Mouse (Mus musculus): ENCODE data around the gene Clns1a. TPM values are rescaled to one million over a fixed set of nuclear protein-coding genes. Genes with fewer than 3 reads are reported as not detected.

The Clns1a gene
- total and polyA plus RNA-seq, 2 experiments from 2014 or later, result 107 to 178 TPM

GRCm38 (mm10) chr7:97737256-97737637, 40.8 kb downstream of the Clns1a start:
- H3K4me2 ChIP-seq (ENCODE audit: low read depth), result peak overlapping the region; percentile 97
- no peak for TF ChIP-seq CTCF (IDR thresholded peaks at IDR 0.05; ENCODE audit: low read depth)
- H3K9ac ChIP-seq, result peak overlapping the region; percentile 64
- no peaks in the 10 kb centered on the region for H3K36me3 ChIP-seq (ENCODE audit: insufficient read depth)
- no peak overlapping the region for H3K27ac ChIP-seq (ENCODE audit: low read depth, low read length)
- ATAC-seq, result no peak
- peaks cover 3% of the 10 kb centered on the region; the same call in 1 of the 2 replicates for H3K4me1 ChIP-seq (ENCODE audit: insufficient read depth)
- no peaks in the 10 kb centered on the region; the same call in none of the 2 replicates for H3K27me3 ChIP-seq (ENCODE audit: insufficient read depth, low read length)
- H3K4me3 ChIP-seq (ENCODE audit: low read depth, low read length), result peak overlapping the region; percentile 80
- WGBS, result 6% methylated on average over 12 of the region's 12 CpGs
- no peaks in the 10 kb centered on the region for H3K9me3 ChIP-seq (ENCODE audit: low read length)
- no peak for DNase-seq

- no peak within 1 kb of the TSS for H3K27ac ChIP-seq (ENCODE audit: low read depth, low read length)
- H3K36me3 ChIP-seq (ENCODE audit: insufficient read depth), result no peaks in the 10 kb centered on the region
- H3K4me3 ChIP-seq (ENCODE audit: low read depth, low read length), result peak within 1 kb of the TSS; percentile 80
- no peaks in the 10 kb centered on the region for H3K9me3 ChIP-seq (ENCODE audit: low read length)
- H3K9ac ChIP-seq, result peak within 1 kb of the TSS; percentile 64
- no peak for TF ChIP-seq CTCF (IDR thresholded peaks at IDR 0.05; ENCODE audit: low read depth)
- no peaks in the 10 kb centered on the region; the same call in none of the 2 replicates for H3K27me3 ChIP-seq (ENCODE audit: insufficient read depth, low read length)
- DNase-seq (peak; percentile 79), ATAC-seq (peak; percentile 92)
- WGBS, result 2% methylated on average over 54 of the region's 64 CpGs
- H3K4me1 ChIP-seq (ENCODE audit: insufficient read depth), result peaks cover 3% of the 10 kb centered on the region; the same call in 1 of the 2 replicates
- H3K4me2 ChIP-seq (ENCODE audit: low read depth), result peak within 1 kb of the TSS; percentile 97
These were observed 41.4 kb downstream of the Clns1a start, which contains the start of gene Aqp11 for GRCm38 (mm10) chr7:97737638-97738456. Gene Aqp11, minus strand, starts transcription at chr7:97738289.

GRCm38 (mm10) chr7:97740948-97741347, 44.5 kb downstream of the Clns1a start:
- no peaks in the 10 kb centered on the region for H3K9me3 ChIP-seq (ENCODE audit: low read length)
- no peak overlapping the region for H3K9ac ChIP-seq
- peaks cover 3% of the 10 kb centered on the region; the same call in 1 of the 2 replicates for H3K4me1 ChIP-seq (ENCODE audit: insufficient read depth)
- TF ChIP-seq CTCF (IDR thresholded peaks at IDR 0.05; ENCODE audit: low read depth), result no peak
- no peak overlapping the region for H3K4me2 ChIP-seq (ENCODE audit: low read depth)
- no peak for DNase-seq
- H3K27me3 ChIP-seq (ENCODE audit: insufficient read depth, low read length), result no peaks in the 10 kb centered on the region; the same call in none of the 2 replicates
- ATAC-seq, result no peak
- no peaks in the 10 kb centered on the region for H3K36me3 ChIP-seq (ENCODE audit: insufficient read depth)
- 52% methylated on average over 10 of the region's 10 CpGs for WGBS
- H3K27ac ChIP-seq (ENCODE audit: low read depth, low read length), result no peak overlapping the region
- H3K4me3 ChIP-seq (ENCODE audit: low read depth, low read length), result no peak overlapping the region

DNA sequence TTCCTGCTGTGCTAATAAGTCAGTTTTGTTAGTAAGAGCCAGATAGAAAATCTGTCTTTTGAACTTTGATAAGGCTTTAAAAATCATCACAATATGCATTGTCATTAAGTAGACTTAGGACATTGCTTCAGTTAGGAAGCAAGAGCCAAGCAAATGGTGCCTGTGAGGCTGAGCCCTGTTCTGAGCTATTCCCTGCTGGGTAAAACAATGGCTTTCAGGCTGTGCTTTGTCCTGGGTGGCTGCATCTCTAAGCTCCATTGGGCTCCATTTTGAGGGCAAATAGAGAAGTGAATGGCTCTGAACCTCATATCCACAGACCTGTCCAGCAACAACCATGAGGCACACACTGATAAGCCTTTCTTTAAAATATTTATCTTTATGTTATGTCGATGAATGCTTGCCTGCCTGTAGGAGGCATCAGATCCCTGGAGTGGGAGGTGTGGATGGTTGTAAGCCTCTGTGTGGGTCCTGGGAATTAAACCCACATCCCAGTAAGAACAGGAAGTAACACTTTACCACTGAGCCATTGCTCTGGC, 45.4 kb downstream of the Clns1a start:
- H3K36me3 ChIP-seq (ENCODE audit: insufficient read depth), result no peaks in the 10 kb centered on the region
- H3K4me2 ChIP-seq (ENCODE audit: low read depth), result no peak overlapping the region
- ATAC-seq (no peak), DNase-seq (no peak)
- WGBS, result 5% methylated on average over 1 of the region's 1 CpGs
- no peak overlapping the region for H3K9ac ChIP-seq
- H3K27ac ChIP-seq (ENCODE audit: low read depth, low read length), result no peak overlapping the region
- no peak overlapping the region for H3K4me3 ChIP-seq (ENCODE audit: low read depth, low read length)
- peaks cover 3% of the 10 kb centered on the region; the same call in 1 of the 2 replicates for H3K4me1 ChIP-seq (ENCODE audit: insufficient read depth)
- TF ChIP-seq CTCF (IDR thresholded peaks at IDR 0.05; ENCODE audit: low read depth), result no peak
- no peaks in the 10 kb centered on the region for H3K9me3 ChIP-seq (ENCODE audit: low read length)
- H3K27me3 ChIP-seq (ENCODE audit: insufficient read depth, low read length), result no peaks in the 10 kb centered on the region; the same call in none of the 2 replicates

- peak; percentile 59; the same call in 1 of the 2 replicates for ATAC-seq
- H3K4me3 ChIP-seq (ENCODE audit: low read depth, low read length), result no peak overlapping the region
- no peak overlapping the region for H3K4me2 ChIP-seq (ENCODE audit: low read depth)
These were observed 48.9 kb downstream of the Clns1a start for GRCm38 (mm10) chr7:97745299-97745698.

GRCm38 (mm10) chr7:97747176-97747707, 50.8 kb downstream of the Clns1a start:
- H3K4me2 ChIP-seq (ENCODE audit: low read depth), result no peak overlapping the region
- TF ChIP-seq CTCF (IDR thresholded peaks at IDR 0.05; ENCODE audit: low read depth), result 0 out of 2 replicates have a peak, but pooled peaks have one; percentile 10
- no peaks in the 10 kb centered on the region for H3K9me3 ChIP-seq (ENCODE audit: low read length)
- DNase-seq (no peak), ATAC-seq (no peak)
- no peaks in the 10 kb centered on the region for H3K36me3 ChIP-seq (ENCODE audit: insufficient read depth)
- no peak overlapping the region for H3K9ac ChIP-seq
- no peak overlapping the region for H3K27ac ChIP-seq (ENCODE audit: low read depth, low read length)
- H3K4me1 ChIP-seq (ENCODE audit: insufficient read depth), result no peaks in the 10 kb centered on the region
- WGBS, result 82% methylated on average over 4 of the region's 4 CpGs
- no peaks in the 10 kb centered on the region for H3K27me3 ChIP-seq (ENCODE audit: insufficient read depth, low read length)
- no peak overlapping the region for H3K4me3 ChIP-seq (ENCODE audit: low read depth, low read length)

More at GRCm38 (mm10) chr7:97745299-97745698, 48.9 kb downstream of the Clns1a start:
- peak; percentile 88 for TF ChIP-seq CTCF (IDR thresholded peaks at IDR 0.05; ENCODE audit: low read depth)
- Histone ChIP-seq H3K27ac (ENCODE audit: low read depth, low read length) (no peak overlapping the region), H3K9me3 (ENCODE audit: low read length) (no peaks in the 10 kb centered on the region), H3K4me1 (ENCODE audit: insufficient read depth) (no peaks in the 10 kb centered on the region), H3K36me3 (ENCODE audit: insufficient read depth) (no peaks in the 10 kb centered on the region), H3K9ac (no peak overlapping the region), H3K27me3 (ENCODE audit: insufficient read depth, low read length) (no peaks in the 10 kb centered on the region)
- DNase-seq, result peak; percentile 84
- whole genome bisulfite sequencing, result 12% methylated on average over 3 of the region's 3 CpGs
